Mouse (Mus musculus) cortical plate, adult 2 months (tissue): ENCODE measurements around the gene Prtg.

Source experiments
- CTCF ChIP-seq: fragments of 200-500 bp; IDR thresholded peaks from 2 replicates; pipeline ENCODE4 v1.5.1; 2011; ENCODE audit warnings: mild to moderate bottlenecking, control low read depth, low read length; ENCODE audit not compliant: insufficient read depth; ENCODE audit errors: extremely low read depth
- POLR2A ChIP-seq: fragments of 200-500 bp; IDR thresholded peaks from 2 replicates; pipeline ENCODE4 v1.6.1; 2011; ENCODE audit warnings: mild to moderate bottlenecking, low read length, control low read depth; ENCODE audit not compliant: insufficient read depth; ENCODE audit errors: extremely low read depth

GRCm38 (mm10) chr9:72872298-72873130, 65.8 kb downstream of the Prtg start:
- TF ChIP-seq POLR2A: no peak
- TF ChIP-seq CTCF: no peak
